Mouse (Mus musculus) thymus, adult 2 months (tissue): ENCODE measurements around the gene Osr1.

Source experiments
- CTCF ChIP-seq: fragments of 200-500 bp; IDR thresholded peaks from 2 replicates; pipeline ENCODE4 v1.5.1; 2012; ENCODE audit warnings: mild to moderate bottlenecking, control low read depth, low read length, moderate library complexity, borderline replicate concordance; ENCODE audit not compliant: control insufficient read depth, poor library complexity, insufficient read depth; ENCODE audit errors: extremely low read depth
- POLR2A ChIP-seq: fragments of 200-500 bp; IDR thresholded peaks from 2 replicates; pipeline ENCODE4 v1.6.1; 2012; ENCODE audit warnings: mild to moderate bottlenecking, low read length, control low read depth, moderate library complexity; ENCODE audit not compliant: control insufficient read depth, poor library complexity, insufficient read depth; ENCODE audit errors: extremely low read depth

DNA sequence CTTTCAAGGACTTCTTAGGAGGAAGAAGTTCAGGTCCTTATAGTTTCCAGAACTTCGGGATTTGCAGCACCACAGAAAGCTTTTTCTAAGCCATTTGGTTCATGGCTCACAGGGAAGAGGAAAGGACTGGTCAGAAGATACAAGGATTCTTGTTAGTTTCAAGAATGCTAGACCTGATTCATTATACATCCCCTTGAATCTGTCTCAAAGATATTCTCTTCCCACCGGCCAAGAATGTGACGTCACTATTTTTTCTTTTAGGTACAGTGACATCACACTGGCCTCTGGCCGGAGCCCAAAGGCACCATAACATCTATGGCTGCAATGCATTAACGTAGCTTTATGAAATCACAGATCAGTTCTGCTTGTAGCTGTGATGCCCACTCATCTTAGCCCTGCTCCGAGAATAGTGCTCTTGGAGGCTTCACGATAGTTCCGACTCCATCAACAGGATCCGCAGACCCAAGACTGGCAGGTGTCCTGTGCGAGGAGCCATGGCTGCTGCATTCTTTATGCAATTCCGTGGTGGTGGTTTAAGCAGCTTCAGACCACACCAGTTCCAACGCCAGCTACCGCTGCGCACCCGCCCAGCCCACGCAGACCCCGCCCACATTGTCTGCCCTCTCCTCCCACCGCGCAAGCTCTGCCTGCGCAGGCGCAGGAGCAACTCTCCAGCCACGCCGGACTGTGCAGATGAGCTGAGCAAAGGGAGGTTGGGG lies 14.6 kb downstream of the Osr1 start:
- TF ChIP-seq POLR2A, result no peak
- TF ChIP-seq CTCF, result no peak
